Mouse (Mus musculus): ENCODE measurements at regions not wholly inside any gene's neighbourhood (a gene's known extent, or its start where the extent isn't known, plus 50 kb on each side); places are given as distances from the start of the nearest gene placed in this dataset.
"Not testable (repeated sequence)": the region's sequence is repeated elsewhere in the genome, so short reads cannot be mapped to it uniquely, and the experiment has no call there.

GRCm38 (mm10) chr12:92884014-92884413 lies 1035.1 kb upstream of the Sel1l start:
- DNase-seq: not testable (repeated sequence)

GRCm38 (mm10) chr12:92883091-92883490 lies 1034.1 kb upstream of the Sel1l start:
- DNase-seq: not testable (repeated sequence)

- not testable (repeated sequence) for DNase-seq
These were observed 1033.6 kb upstream of the Sel1l start for GRCm38 (mm10) chr12:92882540-92882939.

- no peak for DNase-seq
These were observed 1024.6 kb upstream of the Sel1l start for GRCm38 (mm10) chr12:92873602-92874001.

GRCm38 (mm10) chr12:92869336-92869735 lies 1020.4 kb upstream of the Sel1l start:
- DNase-seq: no peak

GRCm38 (mm10) chr12:92823090-92823786 lies 974.3 kb upstream of the Sel1l start:
- DNase-seq: no peak

GRCm38 (mm10) chr12:92818610-92819009 lies 969.7 kb upstream of the Sel1l start:
- DNase-seq: no peak

- DNase-seq: no peak
These were observed 952.2 kb upstream of the Sel1l start for GRCm38 (mm10) chr12:92801121-92801520.

GRCm38 (mm10) chr12:92783362-92783761 lies 934.4 kb upstream of the Sel1l start:
- no peak for DNase-seq

GRCm38 (mm10) chr12:92779695-92780292 lies 930.8 kb upstream of the Sel1l start:
- DNase-seq: no peak

GRCm38 (mm10) chr12:92775668-92776067 lies 926.7 kb upstream of the Sel1l start:
- no peak for DNase-seq

- no peak for DNase-seq
These were observed 899.6 kb upstream of the Sel1l start for GRCm38 (mm10) chr12:92748576-92748975.

- no peak for DNase-seq
These were observed 891.9 kb upstream of the Sel1l start for GRCm38 (mm10) chr12:92740818-92741217.

GRCm38 (mm10) chr12:92739196-92739595 lies 890.2 kb upstream of the Sel1l start:
- DNase-seq: no peak

- DNase-seq: peak; percentile 1
These were observed 888.8 kb upstream of the Sel1l start for GRCm38 (mm10) chr12:92737623-92738370.

- DNase-seq: no peak
These were observed 874.1 kb upstream of the Sel1l start for GRCm38 (mm10) chr12:92723022-92723421.

- no peak for DNase-seq
These were observed 864.5 kb upstream of the Sel1l start for GRCm38 (mm10) chr12:92713415-92713814.

- DNase-seq: no peak
These were observed 859.5 kb upstream of the Sel1l start for GRCm38 (mm10) chr12:92708466-92708865.

GRCm38 (mm10) chr12:92703731-92704130 lies 854.8 kb upstream of the Sel1l start:
- DNase-seq: no peak

- DNase-seq: no peak
These were observed 844.0 kb upstream of the Sel1l start for GRCm38 (mm10) chr12:92692956-92693355.

GRCm38 (mm10) chr12:92672396-92672795 lies 823.4 kb upstream of the Sel1l start:
- DNase-seq: no peak

GRCm38 (mm10) chr12:92646634-92647033 lies 797.7 kb upstream of the Sel1l start:
- no peak for DNase-seq

- DNase-seq: no peak
These were observed 796.2 kb upstream of the Sel1l start for GRCm38 (mm10) chr12:92645006-92645624.
